Mouse (Mus musculus) intestine, postnatal 0 days (tissue): ENCODE measurements at regions not wholly inside any gene's neighbourhood (a gene's known extent, or its start where the extent isn't known, plus 50 kb on each side); places are given as distances from the start of the nearest gene placed in this dataset.

Experiments
- ATAC-seq: fragments of 200-750 bp; cut with Nextera tagmentation; 2 replicates; pipeline ENCODE4 v1.8.0; 2017; ENCODE audit warnings: mild to moderate bottlenecking, moderate TSS enrichment, moderate library complexity
- H3K27ac ChIP-seq: fragments of 300-500 bp; sonication (generic); 2 replicates; pipeline ENCODE4 v1.5.1; 2014; ENCODE audit warnings: mild to moderate bottlenecking, low read depth, low read length, moderate library complexity
- H3K27me3 ChIP-seq: fragments of 300-500 bp; sonication (generic); replicated peaks from 2 replicates; pipeline ENCODE4 v1.6.1; 2014; ENCODE audit warnings: low read length, mixed read lengths; ENCODE audit not compliant: control insufficient read depth, insufficient read depth
- H3K36me3 ChIP-seq: fragments of 300-500 bp; sonication (generic); 2 replicates; pipeline ENCODE4 v1.6.1; 2014; ENCODE audit warnings: mild to moderate bottlenecking, moderate library complexity; ENCODE audit not compliant: control insufficient read depth, insufficient read depth
- H3K4me1 ChIP-seq: fragments of 300-500 bp; sonication (generic); replicated peaks from 2 replicates; pipeline ENCODE4 v1.6.1; 2014; ENCODE audit warnings: antibody characterized with exemption, low read length, mixed read lengths; ENCODE audit not compliant: control insufficient read depth, insufficient read depth
- H3K4me2 ChIP-seq: fragments of 300-500 bp; sonication (generic); replicated peaks from 2 replicates; pipeline ENCODE4 v1.6.1; 2014; ENCODE audit warnings: low read depth, mild to moderate bottlenecking, moderate library complexity
- H3K4me3 ChIP-seq: fragments of 300-500 bp; sonication (generic); 2 replicates; pipeline ENCODE4 v1.5.1; 2014; ENCODE audit warnings: low read depth, low read length
- H3K9ac ChIP-seq: fragments of 300-500 bp; sonication (generic); 2 replicates; pipeline ENCODE4 v1.6.1; 2014; ENCODE audit warnings: mild to moderate bottlenecking, low read depth, low read length
- H3K9me3 ChIP-seq: fragments of 300-500 bp; sonication (generic); 2 replicates; pipeline ENCODE4 v1.6.1; 2016; ENCODE audit warnings: mixed run types; ENCODE audit not compliant: control insufficient read depth
- CTCF ChIP-seq: sonication (generic); IDR thresholded peaks from 2 replicates; pipeline ENCODE4 v1.5.1; 2016; ENCODE audit warnings: low read depth, mild to moderate bottlenecking, control low read depth, antibody characterized with exemption, moderate library complexity
- WGBS: fragments of 180-500 bp; shearing (Covaris S2); extraction: QIAGEN DNeasy Blood & Tissue Kit; methylation state at CpG from one replicate; pipeline ENCODE4 v1.1.7; 2014; 5-methylcytosine and 5-hydroxymethylcytosine counted together

DNA sequence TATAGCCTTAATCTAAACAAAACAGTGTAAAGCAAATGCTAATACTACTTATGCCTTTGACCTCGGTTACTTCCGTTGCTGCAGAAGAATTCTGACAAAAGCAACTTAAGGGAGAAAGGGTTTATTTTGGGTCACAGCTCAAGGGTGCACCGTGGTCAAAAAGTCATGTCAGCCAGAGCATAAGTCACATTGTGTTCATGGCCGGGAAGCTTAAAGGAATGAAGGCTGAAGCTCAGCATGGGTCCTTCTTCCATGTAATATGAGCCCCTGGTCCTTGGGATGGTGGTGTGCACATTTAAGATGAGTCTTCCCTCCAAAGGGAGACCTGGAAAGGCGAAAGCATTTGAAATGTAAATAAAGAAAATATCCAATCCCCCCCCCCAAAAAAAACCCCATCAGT is 212.1 kb upstream of the Tbl1xr1 start:
- no peak for TF ChIP-seq CTCF
- Histone ChIP-seq H3K36me3 (no peaks in the 10 kb centered on the region), H3K4me2 (no peak overlapping the region), H3K4me1 (no peaks in the 10 kb centered on the region), H3K27ac (no peak overlapping the region), H3K9ac (no peak overlapping the region), H3K4me3 (no peak overlapping the region), H3K9me3 (no peaks in the 10 kb centered on the region), H3K27me3 (no peaks in the 10 kb centered on the region)
- WGBS = 68% methylated on average over 5 of the region's 5 CpGs
- no peak for ATAC-seq

DNA sequence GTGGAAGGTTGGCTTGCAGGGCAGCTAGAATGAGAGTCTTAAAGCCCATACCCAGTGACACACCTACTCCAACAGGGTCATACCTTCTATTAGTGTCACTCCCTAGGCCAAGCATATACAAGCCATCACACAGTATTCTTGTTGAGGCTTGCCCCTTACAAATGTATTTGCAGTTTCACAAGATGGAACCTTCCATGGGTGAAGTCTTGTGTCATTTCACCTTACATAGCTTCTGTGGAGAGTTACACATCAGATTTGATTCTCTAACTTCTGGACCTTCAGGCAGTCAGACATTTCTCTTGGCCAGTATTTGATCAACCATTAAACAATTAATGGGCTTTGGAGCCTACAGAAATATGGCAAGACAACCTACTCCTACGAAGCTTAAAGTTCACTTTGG is 210.6 kb upstream of the Tbl1xr1 start:
- H3K4me3 ChIP-seq = no peak overlapping the region
- TF ChIP-seq CTCF = no peak
- no peak for ATAC-seq
- H3K9ac ChIP-seq = no peak overlapping the region
- 82% methylated on average over 1 of the region's 1 CpGs for WGBS
- no peak overlapping the region for H3K4me2 ChIP-seq
- no peak overlapping the region for H3K27ac ChIP-seq
- H3K27me3 ChIP-seq = no peaks in the 10 kb centered on the region
- no peaks in the 10 kb centered on the region for H3K4me1 ChIP-seq
- no peaks in the 10 kb centered on the region for H3K9me3 ChIP-seq
- H3K36me3 ChIP-seq = no peaks in the 10 kb centered on the region

DNA sequence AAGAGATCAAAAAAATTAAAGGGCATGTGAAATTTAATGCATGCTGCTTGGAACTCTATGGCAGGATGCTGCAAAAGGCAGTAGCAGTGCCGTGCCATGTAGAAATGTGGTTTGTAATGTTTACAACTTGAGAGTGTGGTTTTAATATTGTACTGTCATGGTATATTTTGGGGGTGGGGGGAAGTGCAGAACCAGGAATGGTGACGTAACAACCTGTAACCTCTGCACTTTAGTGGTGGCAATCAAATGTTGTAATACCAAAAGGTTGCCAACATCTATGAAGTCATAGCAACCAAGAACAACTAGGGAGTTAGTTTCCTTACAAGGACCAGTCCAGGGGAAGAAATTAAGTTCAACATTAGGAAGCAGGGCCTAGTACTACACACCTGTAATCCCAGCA is 198.1 kb upstream of the Tbl1xr1 start:
- no peak for TF ChIP-seq CTCF
- 64% methylated on average over 2 of the region's 2 CpGs for WGBS
- no peak overlapping the region for H3K4me3 ChIP-seq
- H3K36me3 ChIP-seq = no peaks in the 10 kb centered on the region
- no peak for ATAC-seq
- no peak overlapping the region for H3K4me2 ChIP-seq
- H3K27me3 ChIP-seq = no peaks in the 10 kb centered on the region
- H3K27ac ChIP-seq = no peak overlapping the region
- H3K4me1 ChIP-seq = no peaks in the 10 kb centered on the region
- H3K9me3 ChIP-seq = no peaks in the 10 kb centered on the region
- H3K9ac ChIP-seq = no peak overlapping the region

DNA sequence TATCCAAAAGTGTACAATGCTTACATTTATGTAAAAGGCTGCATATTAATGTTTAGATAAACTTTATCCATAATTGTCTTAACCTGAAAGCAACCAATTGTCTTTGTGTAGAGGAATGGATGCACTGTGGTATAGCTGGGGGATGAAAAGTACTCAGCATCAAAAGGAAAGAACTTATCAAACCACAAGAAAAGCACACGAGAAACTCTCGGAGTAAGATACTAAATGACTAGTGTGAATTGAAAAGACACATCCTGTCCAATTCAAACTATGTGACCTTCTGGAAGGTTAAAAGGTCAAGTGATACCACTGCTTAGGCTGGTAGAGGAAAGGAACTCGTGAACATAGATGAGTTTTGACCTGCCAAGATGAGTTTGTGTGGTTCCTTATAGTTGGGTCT is 192.2 kb upstream of the Tbl1xr1 start:
- Histone ChIP-seq H3K4me2 (no peak overlapping the region), H3K27ac (no peak overlapping the region), H3K9ac (no peak overlapping the region), H3K4me3 (no peak overlapping the region), H3K27me3 (no peaks in the 10 kb centered on the region), H3K36me3 (no peaks in the 10 kb centered on the region), H3K9me3 (no peaks in the 10 kb centered on the region), H3K4me1 (no peaks in the 10 kb centered on the region)
- ATAC-seq = no peak
- WGBS = 76% methylated on average over 3 of the region's 3 CpGs
- TF ChIP-seq CTCF = no peak

DNA sequence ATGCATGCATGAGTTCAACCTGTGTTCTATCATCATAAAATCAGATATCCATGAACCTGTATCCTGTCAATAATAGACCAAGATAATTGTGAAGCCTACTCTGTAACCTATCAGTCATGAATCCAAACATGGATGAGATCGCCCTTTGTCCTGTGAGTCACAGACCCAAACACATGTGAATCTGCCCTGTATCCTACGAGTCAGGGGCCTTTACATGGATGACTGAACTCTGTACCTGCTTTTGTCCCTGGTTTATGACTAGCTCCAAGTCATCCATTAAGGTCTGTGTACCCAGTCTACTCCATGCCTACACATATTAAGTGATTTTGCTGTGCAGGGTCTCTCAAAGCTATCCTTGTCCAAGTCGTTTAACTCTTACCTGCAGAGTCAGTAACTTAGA is 187.7 kb upstream of the Tbl1xr1 start:
- H3K4me1 ChIP-seq = no peaks in the 10 kb centered on the region
- peak; percentile 54 for ATAC-seq
- no peak for TF ChIP-seq CTCF
- WGBS = 73% methylated on average over 3 of the region's 3 CpGs
- H3K36me3 ChIP-seq = no peaks in the 10 kb centered on the region
- H3K4me3 ChIP-seq = no peak overlapping the region
- H3K4me2 ChIP-seq = no peak overlapping the region
- no peak overlapping the region for H3K9ac ChIP-seq
- no peaks in the 10 kb centered on the region for H3K27me3 ChIP-seq
- H3K9me3 ChIP-seq = no peaks in the 10 kb centered on the region
- no peak overlapping the region for H3K27ac ChIP-seq

DNA sequence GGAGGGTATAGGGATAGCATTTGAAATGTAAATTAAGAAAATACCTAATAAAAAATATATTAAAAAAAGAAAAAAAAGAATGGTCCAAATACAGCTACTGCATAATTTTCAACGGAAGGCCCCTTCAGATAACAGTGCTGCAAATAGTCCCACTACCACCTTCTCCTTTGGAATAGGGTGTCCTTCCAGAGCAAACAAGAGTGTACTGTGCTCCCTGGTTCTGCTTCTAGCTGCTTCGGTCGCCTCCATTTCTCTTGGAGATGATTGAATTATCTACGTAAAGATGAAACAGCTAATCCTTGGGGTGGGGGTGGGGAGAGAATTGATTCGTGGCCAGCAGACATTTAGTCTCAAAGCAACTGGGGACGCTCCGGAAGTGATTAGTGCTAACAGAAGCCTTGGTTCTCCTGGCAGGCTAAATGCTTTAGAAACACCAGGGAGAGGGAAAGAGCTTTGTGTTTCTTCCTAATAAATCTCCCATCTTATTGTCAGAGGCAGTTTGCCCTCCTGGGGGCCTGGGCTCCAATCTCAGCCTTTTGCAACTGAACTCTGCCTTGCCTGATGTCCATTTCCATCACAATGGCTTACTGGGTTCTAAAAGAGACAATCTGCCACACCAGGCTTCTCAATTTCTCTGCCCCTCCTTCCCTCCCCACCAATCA is 184.5 kb upstream of the Tbl1xr1 start:
- Histone ChIP-seq H3K4me1 (no peaks in the 10 kb centered on the region; the same call in 1 of the 2 replicates), H3K4me3 (no peak overlapping the region), H3K9me3 (no peaks in the 10 kb centered on the region), H3K9ac (no peak overlapping the region), H3K27me3 (no peaks in the 10 kb centered on the region), H3K36me3 (no peaks in the 10 kb centered on the region), H3K27ac (no peak overlapping the region), H3K4me2 (no peak overlapping the region)
- no peak for ATAC-seq
- no peak for TF ChIP-seq CTCF
- 60% methylated on average over 7 of the region's 7 CpGs for WGBS
